Mouse (Mus musculus) liver, postnatal 0 days (tissue): ENCODE results near the gene Kif2c.

Experiments used
- CTCF ChIP-seq: sonication (generic); IDR thresholded peaks from 2 replicates; pipeline ENCODE4 v1.5.1; 2016; ENCODE audit warnings: antibody characterized with exemption, low read depth
- EP300 ChIP-seq: IDR thresholded peaks from 2 replicates; pipeline ENCODE4 v1.6.1; 2016; ENCODE audit warnings: antibody characterized with exemption, low read depth, mild to moderate bottlenecking

DNA sequence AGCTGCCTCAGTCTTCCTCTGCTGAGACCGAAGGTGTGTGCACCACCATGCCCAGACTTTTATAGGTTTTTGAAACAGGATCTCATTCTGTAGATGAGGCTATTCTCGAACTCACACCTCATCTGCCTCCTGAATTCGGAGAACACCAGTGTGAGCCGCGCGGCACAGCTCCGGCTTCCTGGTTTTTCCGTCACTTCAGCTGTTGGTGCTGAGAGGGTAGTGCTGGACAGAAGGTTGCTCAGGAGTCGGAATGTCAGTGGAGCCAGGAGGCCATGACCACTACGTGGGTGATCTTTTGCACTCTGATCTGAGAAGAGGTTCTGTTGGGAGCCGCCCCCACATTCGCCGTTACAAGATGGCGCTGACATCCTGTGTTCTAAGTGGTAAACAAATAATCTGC, 9.4 kb upstream of the Kif2c start:
- TF ChIP-seq CTCF (no peak), EP300 (no peak)
